Mouse (Mus musculus) CD8-positive naive resting alpha-beta T cell, adult 57 days (primary cell): Measurements from ENCODE around the gene Adsl. TPM values are rescaled to one million over a fixed set of nuclear protein-coding genes. Genes with fewer than 3 reads are reported as not detected.

Source experiments
- total RNA-seq: library from RNA; stranded (reverse); gene quantifications from one replicate; pipeline ENCODE4 v1.2.4, GENCODE M21; 2023

Gene Adsl
- 53.6 TPM for total RNA-seq

DNA sequence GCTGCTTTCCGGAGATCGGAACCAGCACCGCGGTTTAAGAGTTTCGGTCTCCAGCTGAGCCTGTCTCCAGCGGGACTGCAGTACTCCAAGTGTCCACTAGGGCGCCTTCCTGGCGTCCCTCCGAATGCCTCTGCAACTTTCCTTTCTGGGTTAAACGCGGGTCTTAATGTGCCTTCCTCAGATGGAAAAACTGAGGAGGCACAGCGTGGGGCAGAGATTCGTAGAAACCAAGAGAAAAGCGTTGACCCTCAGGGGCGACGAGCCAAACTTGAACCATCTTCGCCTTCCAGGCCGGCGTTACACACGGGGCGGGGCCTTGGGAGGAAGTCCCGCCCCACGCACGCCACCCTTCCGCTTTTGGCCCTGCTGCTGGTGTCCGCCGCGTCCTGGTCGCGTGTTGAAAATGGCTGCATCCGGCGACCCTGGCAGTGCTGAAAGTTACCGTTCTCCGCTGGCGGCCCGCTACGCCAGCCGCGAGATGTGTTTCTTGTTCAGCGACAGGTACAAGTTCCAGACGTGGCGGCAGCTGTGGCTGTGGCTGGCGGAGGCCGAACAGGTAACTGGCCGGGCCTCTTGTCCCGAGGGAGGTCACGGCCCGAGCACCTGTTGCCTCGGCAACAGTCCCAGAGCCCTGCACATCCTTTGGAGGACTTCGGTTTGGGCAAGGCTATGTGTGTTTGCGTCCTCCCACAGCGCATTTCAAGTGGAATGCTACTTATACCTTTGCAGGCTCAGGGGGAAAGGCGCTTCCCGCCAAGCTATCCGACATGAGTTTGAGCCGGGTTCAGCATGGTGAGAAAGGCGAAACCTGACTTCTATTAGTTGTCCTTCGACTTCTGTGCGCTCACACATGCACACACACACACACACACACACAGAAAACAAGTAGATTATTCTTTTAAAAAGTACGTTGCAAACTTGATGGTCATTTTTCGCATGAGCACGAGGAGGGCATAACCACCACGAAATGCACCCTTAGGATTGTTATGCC is at the start of gene Adsl:
Adsl (plus strand) TSS at position 346 of the 991 bp plus-strand sequence.

DNA sequence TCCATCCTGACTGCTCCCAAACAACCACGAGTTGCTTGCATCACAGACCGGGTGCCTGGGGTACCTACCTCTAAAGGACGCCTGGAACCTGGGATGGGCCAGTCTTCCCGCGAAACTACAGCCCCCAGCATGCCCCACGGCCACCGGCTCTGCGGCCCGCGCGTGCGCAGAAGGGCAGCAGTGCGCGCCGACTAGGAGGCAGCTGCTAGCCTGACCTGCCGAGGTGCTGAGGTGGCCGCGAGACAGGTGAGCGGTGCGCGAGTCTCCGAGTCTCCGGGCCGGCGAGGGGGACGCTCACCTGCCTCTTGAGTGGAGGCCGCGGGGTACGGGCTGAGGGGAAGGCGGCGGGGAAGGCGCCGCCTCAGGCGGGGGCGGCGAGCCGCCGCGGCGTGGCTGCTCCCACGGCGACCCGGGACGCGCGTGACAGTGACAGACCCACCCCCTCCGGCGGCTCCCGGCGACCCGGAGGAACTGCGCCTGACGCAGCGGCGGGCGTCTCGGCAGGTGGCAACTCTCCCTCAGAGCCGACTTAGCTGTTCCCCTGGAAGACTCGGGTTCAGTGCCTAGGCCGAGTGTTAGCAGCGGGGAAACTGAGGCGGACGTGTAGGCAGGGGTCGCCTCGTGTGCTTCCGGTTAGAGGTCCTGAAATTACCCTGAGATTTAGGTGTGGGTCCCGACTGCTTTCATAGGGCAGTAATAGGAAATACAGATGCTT is 29.5 kb downstream of the Adsl start, which contains the start of gene Sgsm3:
Sgsm3 (plus strand) TSS at position 146 of the 715 bp plus-strand sequence.

Other genes starting within 250 kb of the Adsl start
- 256 TPM for gene Tnrc6b, start 237.2 kb upstream of the Adsl start, total RNA-seq
- 13.5 TPM for gene Sgsm3, start 29.3 kb downstream of the Adsl start, total RNA-seq
- 204 TPM for gene Mrtfa, start 242.3 kb downstream of the Adsl start, total RNA-seq